Mouse (Mus musculus): Measurements from ENCODE around the gene Spa17. TPM values are rescaled to one million over a fixed set of nuclear protein-coding genes. Genes with fewer than 3 reads are reported as not detected.

Spa17 gene
- polyA plus RNA-seq, 1 experiment = 3.5 TPM

DNA sequence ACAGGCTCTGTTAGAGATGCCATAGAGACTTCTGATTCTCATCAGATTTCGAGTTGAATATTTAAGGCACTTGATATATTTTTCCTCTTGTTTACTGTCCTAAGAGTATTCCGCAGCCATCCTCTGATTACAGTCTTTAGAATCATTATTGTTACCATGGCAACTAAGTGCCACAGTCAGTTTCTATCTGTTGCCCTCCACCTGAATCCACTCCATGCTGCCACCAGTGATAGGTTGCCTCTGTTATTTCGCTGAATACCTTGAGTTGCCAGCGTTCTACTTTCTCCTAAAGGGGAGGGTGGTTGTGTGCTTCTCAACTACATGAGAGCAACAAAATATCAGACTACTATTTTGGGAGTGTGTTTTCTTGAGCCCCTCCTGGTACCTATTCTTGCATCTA lies 26.8 kb downstream of the Spa17 start:
- H3K4me1 ChIP-seq (ENCODE audit: control insufficient read depth, insufficient read depth, low read length) = no peaks in the 10 kb centered on the region
- no peak overlapping the region for H3K27ac ChIP-seq (ENCODE audit: insufficient read depth, low read depth, low read length)
- H3K36me3 ChIP-seq (ENCODE audit: control insufficient read depth, insufficient read depth, low read length) = no peaks in the 10 kb centered on the region
- H3K4me3 ChIP-seq (ENCODE audit: insufficient read depth, low read depth, low read length) = no peak overlapping the region
- no peaks in the 10 kb centered on the region for H3K27me3 ChIP-seq (replicated peaks; ENCODE audit: control insufficient read depth, insufficient read depth, low read length)
- no peak for TF ChIP-seq POLR2A (IDR thresholded peaks at IDR 0.05; ENCODE audit: low read depth, low read length)
- no peak for TF ChIP-seq CTCF (conservative IDR thresholded peaks at IDR 0.05; ENCODE audit: insufficient read depth, insufficient read length, low read depth, low read length)
- no peak for DNase-seq
- WGBS = 87% methylated on average over 4 of the region's 4 CpGs

DNA sequence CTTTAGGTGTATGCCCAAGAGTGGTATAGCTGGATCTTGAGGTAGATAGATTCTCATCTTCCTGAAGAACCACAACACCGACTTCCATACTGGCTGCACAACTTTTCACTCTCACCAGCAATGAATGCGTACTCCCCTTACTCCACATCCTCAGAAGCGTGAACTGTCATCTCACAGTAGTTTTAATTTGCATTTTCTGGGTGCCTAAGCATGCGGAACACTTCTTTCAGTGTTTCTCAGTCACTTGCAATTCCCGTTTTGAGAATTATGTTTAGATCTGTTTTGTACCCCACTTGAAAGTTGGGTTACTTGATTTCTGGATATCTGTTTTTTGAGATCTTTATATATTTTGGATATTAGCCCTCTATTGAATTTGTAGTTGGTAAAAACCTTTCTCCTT lies 29.9 kb downstream of the Spa17 start:
- Histone ChIP-seq H3K4me3 (ENCODE audit: insufficient read depth, low read depth, low read length) (no peak overlapping the region), H3K27ac (ENCODE audit: insufficient read depth, low read depth, low read length) (no peak overlapping the region), H3K27me3 (replicated peaks; ENCODE audit: control insufficient read depth, insufficient read depth, low read length) (no peaks in the 10 kb centered on the region), H3K36me3 (ENCODE audit: control insufficient read depth, insufficient read depth, low read length) (no peaks in the 10 kb centered on the region), H3K4me1 (ENCODE audit: control insufficient read depth, insufficient read depth, low read length) (no peaks in the 10 kb centered on the region)
- no peak for TF ChIP-seq POLR2A (IDR thresholded peaks at IDR 0.05; ENCODE audit: low read depth, low read length)
- no peak for TF ChIP-seq CTCF (conservative IDR thresholded peaks at IDR 0.05; ENCODE audit: insufficient read depth, insufficient read length, low read depth, low read length)
- 72% methylated on average over 5 of the region's 5 CpGs for WGBS
- no peak for DNase-seq

DNA sequence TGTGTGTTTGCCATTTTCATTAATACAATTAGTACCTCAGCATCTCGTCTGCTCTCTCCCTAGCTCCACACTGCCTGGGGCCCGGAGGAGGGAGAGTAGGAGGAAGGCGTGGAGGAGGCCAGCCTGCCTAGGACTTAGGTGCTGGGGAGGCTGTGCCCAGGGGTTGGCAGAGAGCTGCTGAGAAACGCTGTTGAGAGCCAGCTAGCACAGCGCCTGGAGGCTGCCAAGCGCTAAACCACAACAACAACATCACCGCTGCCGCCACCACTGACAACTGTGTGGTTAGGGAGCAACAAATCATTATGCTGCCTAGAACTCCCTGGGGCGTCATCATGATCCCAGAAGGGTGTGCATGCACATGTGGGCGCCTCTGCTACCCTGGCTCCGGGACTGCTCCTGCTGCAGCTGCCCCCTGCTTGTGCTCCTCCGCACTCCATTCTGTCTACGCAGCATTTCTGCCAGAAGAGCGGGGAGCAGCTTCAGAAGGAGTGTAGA lies 37.0 kb downstream of the Spa17 start:
- WGBS = 29% methylated on average over 14 of the region's 14 CpGs
- TF ChIP-seq CTCF (conservative IDR thresholded peaks at IDR 0.05; ENCODE audit: insufficient read depth, insufficient read length, low read depth, low read length) = no peak
- TF ChIP-seq POLR2A (IDR thresholded peaks at IDR 0.05; ENCODE audit: low read depth, low read length) = no peak
- Histone ChIP-seq H3K4me3 (ENCODE audit: insufficient read depth, low read depth, low read length) (peak overlapping the region; percentile 30; the same call in 1 of the 2 replicates), H3K36me3 (ENCODE audit: control insufficient read depth, insufficient read depth, low read length) (no peaks in the 10 kb centered on the region), H3K27me3 (replicated peaks; ENCODE audit: control insufficient read depth, insufficient read depth, low read length) (no peaks in the 10 kb centered on the region), H3K27ac (ENCODE audit: insufficient read depth, low read depth, low read length) (no peak overlapping the region), H3K4me1 (ENCODE audit: control insufficient read depth, insufficient read depth, low read length) (0 out of 2 replicates have a peak, but pooled peaks cover 2% of the 10 kb centered on the region)
- DNase-seq = no peak

DNA sequence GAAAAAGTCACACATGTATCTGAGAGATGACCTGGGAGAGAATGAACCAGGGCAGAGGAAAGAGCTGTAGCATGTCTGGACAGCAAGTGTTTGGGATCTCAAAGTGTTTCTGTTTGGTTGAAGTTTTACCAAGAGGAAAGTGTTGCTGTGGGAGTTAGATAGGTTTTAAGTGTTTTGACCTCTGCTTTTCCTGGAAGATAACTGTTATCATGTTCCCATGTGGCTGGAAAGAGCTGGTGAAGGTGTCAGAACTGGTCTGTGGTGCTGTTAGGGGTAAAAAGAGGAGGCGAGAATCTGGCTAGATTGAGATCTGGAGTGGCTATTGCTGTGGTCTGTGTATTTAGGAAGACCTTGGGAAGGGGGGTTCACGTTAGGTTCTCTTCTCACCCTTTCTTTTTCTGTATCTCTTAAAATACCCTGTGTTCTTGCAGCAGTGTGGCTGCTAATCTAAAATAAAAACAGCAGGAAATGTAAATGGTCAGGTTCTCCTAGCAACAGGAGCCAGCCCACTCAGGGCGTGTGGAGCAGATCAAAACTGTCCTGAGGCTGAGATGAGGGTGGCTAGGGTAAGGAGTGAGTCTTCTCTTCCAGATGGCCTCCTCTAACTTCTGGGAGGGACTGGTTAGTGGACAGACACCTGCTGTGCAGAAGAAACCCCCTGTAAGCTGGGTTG lies 41.2 kb downstream of the Spa17 start:
- no peak overlapping the region for H3K4me3 ChIP-seq (ENCODE audit: insufficient read depth, low read depth, low read length)
- H3K4me1 ChIP-seq (ENCODE audit: control insufficient read depth, insufficient read depth, low read length) = peaks cover 24% of the 10 kb centered on the region
- no peaks in the 10 kb centered on the region for H3K27me3 ChIP-seq (replicated peaks; ENCODE audit: control insufficient read depth, insufficient read depth, low read length)
- no peak for DNase-seq
- 64% methylated on average over 3 of the region's 3 CpGs for WGBS
- H3K27ac ChIP-seq (ENCODE audit: insufficient read depth, low read depth, low read length) = no peak overlapping the region
- TF ChIP-seq CTCF (conservative IDR thresholded peaks at IDR 0.05; ENCODE audit: insufficient read depth, insufficient read length, low read depth, low read length) (no peak), POLR2A (IDR thresholded peaks at IDR 0.05; ENCODE audit: low read depth, low read length) (no peak)
- H3K36me3 ChIP-seq (ENCODE audit: control insufficient read depth, insufficient read depth, low read length) = no peaks in the 10 kb centered on the region

DNA sequence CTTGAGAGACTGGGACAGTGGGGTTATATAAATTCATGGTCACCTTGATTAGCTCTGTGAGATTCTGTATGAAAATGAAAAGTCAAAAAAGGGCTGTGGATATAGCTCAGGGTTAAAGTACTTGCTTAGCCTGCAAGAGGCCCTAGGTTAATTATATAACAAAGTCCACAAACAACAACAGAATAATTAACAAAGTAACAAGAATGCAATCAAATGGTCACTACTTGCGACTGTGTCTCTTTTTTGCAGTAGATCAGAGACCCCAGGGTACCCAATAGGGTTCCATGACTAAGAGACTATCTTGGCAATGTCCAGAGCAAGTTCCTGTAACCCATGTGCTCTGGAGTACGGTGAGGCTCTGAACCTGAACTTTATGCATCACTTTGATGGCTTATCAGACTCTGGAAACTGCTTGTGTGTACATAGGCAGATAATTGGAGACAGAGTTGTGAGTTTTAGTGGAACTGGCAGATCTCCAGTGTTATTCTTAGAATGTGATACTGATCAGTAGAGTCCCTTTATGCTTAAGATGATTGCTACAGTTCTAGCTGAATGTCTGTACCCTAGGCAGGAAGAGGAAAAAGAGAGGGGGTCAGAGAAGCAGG lies 44.2 kb downstream of the Spa17 start:
- peak; percentile 65 for DNase-seq

DNA sequence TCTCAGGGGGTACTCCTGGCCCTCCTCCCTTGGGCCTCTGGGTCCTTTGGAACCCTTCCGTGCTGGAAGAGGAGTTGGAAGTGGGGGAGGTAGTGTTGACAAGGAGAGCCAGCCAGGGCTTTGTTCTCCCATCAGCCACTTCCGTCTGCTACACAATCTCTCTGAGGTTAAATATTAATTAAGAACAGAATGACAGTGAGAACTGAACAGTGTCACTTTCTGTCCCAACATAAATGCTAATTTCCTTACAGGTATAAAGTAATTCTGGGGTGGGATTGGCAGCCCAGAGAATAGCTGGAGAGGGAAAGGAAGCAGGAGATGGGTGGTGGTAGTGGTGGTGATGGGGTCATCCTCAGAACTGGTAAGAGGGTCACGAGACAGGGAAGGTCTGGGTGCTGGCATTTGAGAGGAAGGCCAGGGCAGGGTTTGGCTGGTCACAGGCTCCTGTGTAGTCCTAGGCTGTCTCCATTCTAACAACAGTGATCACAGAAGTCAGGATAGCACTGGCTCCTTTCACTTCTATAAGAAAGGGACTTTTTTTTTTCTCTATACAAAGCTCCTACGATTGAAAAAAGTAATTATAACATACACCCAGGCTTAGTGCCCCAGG lies 44.8 kb downstream of the Spa17 start:
- TF ChIP-seq POLR2A (IDR thresholded peaks at IDR 0.05; ENCODE audit: low read depth, low read length) (no peak), CTCF (conservative IDR thresholded peaks at IDR 0.05; ENCODE audit: insufficient read depth, insufficient read length, low read depth, low read length) (no peak)
- WGBS = 19% methylated on average over 4 of the region's 4 CpGs
- peak; percentile 72 for DNase-seq
- Histone ChIP-seq H3K36me3 (ENCODE audit: control insufficient read depth, insufficient read depth, low read length) (no peaks in the 10 kb centered on the region), H3K4me3 (ENCODE audit: insufficient read depth, low read depth, low read length) (no peak overlapping the region), H3K27ac (ENCODE audit: insufficient read depth, low read depth, low read length) (peak overlapping the region; percentile 96), H3K27me3 (replicated peaks; ENCODE audit: control insufficient read depth, insufficient read depth, low read length) (no peaks in the 10 kb centered on the region), H3K4me1 (ENCODE audit: control insufficient read depth, insufficient read depth, low read length) (peaks cover 21% of the 10 kb centered on the region)

More for the DNA sequence above, 44.2 kb downstream of the Spa17 start:
- WGBS = 40% methylated on average over 2 of the region's 2 CpGs
- Histone ChIP-seq H3K27ac (ENCODE audit: insufficient read depth, low read depth, low read length) (peak overlapping the region; percentile 96), H3K4me3 (ENCODE audit: insufficient read depth, low read depth, low read length) (no peak overlapping the region), H3K4me1 (ENCODE audit: control insufficient read depth, insufficient read depth, low read length) (peaks cover 21% of the 10 kb centered on the region), H3K27me3 (replicated peaks; ENCODE audit: control insufficient read depth, insufficient read depth, low read length) (no peaks in the 10 kb centered on the region), H3K36me3 (ENCODE audit: control insufficient read depth, insufficient read depth, low read length) (no peaks in the 10 kb centered on the region)
- TF ChIP-seq POLR2A (IDR thresholded peaks at IDR 0.05; ENCODE audit: low read depth, low read length) (no peak), CTCF (conservative IDR thresholded peaks at IDR 0.05; ENCODE audit: insufficient read depth, insufficient read length, low read depth, low read length) (no peak)
